Mouse (Mus musculus) retina, postnatal 1 day (tissue): ENCODE measurements around the gene Dpp4.

Source experiments
- DNase-seq: peaks from one replicate; pipeline ENCODE4 v3.0.0-alpha.2; 2012

Gene Dpp4

DNA sequence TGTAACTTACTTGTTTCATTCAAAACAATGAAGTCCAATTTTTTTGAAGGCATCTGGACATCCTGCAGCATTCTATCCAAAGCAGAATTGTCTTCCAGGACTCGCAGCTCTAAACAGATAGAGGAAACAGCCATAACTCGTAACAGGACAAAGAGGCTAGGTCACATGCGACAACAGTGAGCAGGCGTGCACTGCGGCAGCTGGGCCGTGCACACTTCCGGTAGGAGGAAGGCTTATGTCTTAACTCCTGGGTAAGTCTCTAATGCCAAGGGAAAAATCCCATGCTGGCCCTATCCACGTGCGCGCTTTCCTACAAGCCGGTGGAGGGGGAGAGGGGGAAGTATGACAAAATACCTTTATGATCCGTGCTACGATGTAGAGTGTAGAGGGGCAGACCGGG is 55.4 kb downstream of the Dpp4 start:
- DNase-seq: peak; percentile 16

- DNase-seq: peak; percentile 31
Observed at GRCm38 (mm10) chr2:62355766-62356165, 56.3 kb downstream of the Dpp4 start.

- no peak for DNase-seq
Observed at GRCm38 (mm10) chr2:62352035-62352434, 60.0 kb downstream of the Dpp4 start.

DNA sequence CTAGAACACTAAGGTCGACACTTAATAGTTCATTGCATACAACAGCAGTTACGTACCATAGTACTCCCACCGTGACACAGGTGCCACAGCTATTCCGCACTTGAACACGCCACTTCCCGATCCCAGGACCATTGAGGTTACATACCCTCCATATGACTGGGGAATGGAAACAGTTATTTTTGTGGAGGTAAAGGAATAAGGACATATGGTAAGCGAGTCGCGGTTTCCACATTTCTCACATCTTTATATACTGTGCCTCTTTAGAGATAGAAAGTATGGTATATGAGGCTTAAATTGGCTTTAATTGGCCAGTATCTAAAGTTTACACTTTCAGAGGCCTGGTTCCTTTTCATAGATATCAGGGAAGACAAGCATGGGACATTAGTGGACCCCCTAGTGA is 64.3 kb downstream of the Dpp4 start:
- DNase-seq: no peak

DNA sequence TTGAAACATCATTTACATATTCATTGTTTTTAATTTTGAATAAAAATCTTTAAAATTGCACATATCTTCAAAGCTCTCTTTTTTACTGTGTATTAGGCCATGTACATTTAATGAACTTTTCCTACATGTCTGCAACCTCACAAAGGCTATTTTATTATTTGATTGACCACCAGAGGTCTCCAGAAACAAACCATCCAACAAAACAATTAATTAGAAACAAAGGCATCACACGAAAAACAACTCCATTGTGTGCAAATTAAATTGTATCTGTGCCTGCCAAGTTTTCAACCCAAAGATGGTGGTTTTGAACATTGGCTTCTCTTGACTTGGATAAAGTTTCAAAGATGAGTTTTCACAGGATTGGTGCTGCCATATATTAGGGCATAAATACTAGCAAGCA is 65.3 kb downstream of the Dpp4 start:
- peak; percentile 60 for DNase-seq

GRCm38 (mm10) chr2:62344367-62344766 is 67.7 kb downstream of the Dpp4 start:
- peak; percentile 53 for DNase-seq

GRCm38 (mm10) chr2:62341734-62342128 is 70.3 kb downstream of the Dpp4 start:
- DNase-seq: peak; percentile 32

GRCm38 (mm10) chr2:62341061-62341733 is 70.8 kb downstream of the Dpp4 start:
- no peak for DNase-seq

DNA sequence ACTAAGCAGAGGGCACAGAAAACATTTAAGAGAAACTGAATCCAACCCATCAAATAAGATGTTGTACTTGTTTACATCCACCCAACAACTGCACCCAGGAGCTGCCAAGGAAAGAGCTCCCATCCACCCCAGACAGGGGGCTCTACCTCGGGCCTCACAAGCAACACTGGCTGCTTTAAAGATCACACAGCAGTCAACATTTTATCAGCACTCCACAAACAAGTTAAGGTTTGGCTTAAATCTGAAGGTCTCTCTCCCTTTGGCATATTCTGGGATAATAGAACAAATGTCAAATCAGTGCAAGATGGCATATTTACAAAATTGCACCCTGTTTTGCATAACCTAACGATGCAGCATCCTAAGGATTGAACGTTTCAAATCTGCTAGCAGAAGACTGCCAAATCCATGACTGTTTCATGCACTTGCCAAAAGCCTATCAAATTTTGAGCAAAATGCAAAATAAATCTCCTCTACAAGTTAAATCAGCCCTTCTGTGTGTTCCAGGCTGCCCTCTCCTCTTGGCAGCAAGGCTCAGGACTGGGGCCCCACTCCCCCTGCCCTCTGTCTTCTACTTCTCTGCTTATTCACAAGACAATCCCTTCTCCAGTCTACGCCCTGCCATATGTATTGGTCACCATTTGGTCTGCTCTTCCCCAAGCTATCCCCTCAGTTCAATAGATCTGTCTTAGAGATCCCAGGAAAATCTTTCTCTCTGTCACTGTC is 72.6 kb downstream of the Dpp4 start:
- no peak for DNase-seq

DNA sequence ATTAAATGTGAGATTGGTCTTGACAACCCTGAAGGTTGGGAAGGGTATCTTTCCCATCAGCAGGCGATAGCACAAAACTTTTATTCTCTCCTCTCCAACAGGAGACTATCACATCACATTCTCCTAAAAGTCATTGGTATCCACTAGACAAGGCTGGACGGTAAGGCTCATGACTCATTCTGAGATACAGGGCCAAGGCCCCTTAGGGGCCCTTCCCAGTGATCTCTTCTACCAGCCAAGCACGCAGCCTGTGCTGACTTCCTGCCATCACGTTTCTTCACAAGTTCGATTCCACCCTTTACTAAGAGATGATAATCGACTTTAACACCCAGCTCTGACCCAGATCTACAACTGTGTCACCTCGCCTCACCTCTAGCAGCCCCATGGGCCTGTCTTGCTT is 74.9 kb downstream of the Dpp4 start:
- DNase-seq: no peak

DNA sequence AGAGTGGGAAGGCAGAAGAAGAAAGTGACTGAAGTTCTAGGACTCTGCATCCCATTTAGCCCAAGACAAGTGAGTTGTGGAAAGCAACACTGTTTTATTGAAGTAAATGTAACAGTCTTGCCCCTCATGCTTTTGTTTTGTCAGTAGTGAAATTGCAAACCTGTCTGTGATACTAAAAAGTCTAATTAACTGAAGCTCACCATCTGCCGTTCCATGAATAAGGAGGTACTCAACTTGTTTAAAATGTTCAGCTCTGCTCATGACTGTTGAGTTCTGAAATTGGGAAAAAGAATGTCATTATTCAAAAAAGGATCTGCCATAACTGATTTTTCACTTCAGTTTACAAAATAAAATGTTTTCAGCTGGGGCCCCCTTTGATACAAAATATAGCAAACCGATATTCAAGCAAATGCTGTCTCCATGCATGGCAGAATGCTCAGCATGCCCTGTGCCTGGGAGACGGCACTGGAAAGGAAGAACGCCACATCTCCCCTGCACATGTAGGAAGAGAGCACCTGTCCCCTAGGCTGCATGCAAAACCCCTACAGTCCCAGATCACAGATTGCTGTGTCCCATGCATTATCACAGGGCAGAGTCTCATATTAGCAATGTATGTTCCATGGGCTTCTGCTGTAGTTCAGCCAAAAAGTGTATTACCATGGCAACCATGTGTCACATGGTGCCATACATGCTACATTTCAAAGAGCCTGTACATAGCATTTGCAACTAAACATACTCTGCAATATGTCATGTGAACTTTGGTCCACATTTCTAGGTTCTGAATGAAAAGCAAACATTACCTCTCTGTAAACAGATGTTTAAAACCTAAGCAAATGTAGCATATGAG is 77.4 kb downstream of the Dpp4 start:
- no peak for DNase-seq

- DNase-seq: no peak
Observed at GRCm38 (mm10) chr2:62332465-62332864, 79.6 kb downstream of the Dpp4 start.

GRCm38 (mm10) chr2:62331913-62332312 is 80.1 kb downstream of the Dpp4 start:
- DNase-seq: no peak

GRCm38 (mm10) chr2:62325388-62325787 is 86.6 kb downstream of the Dpp4 start:
- DNase-seq: no peak

DNA sequence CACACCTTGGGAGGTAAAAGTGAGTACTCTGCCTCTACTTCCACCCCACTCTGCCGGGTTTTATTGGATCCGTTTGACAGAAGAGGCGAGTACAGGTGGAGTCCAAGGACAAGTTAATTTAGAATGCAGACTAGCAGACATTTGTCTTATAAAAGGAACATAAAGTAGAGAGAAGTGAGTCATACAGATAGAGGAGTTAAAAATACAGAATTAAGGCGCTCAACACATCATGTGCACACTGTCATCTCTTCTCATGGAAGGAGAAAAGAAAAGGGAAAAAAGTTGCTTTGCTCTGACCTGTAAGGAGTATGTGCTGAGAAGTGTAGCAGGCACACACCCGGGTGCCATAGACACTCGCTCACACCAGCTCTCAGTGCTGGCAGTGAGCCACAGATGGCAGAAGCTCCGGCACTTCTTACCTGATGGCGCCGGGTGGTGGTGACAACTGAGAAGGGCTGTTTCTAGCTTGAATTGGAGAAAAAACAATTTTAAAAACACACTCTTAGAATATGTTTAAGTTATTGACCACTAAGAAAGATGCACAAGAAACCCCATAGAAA is 88.9 kb downstream of the Dpp4 start:
- no peak for DNase-seq

GRCm38 (mm10) chr2:62319489-62319888 is 92.5 kb downstream of the Dpp4 start:
- DNase-seq: no peak

GRCm38 (mm10) chr2:62316930-62317329 is 95.1 kb downstream of the Dpp4 start:
- no peak for DNase-seq

DNA sequence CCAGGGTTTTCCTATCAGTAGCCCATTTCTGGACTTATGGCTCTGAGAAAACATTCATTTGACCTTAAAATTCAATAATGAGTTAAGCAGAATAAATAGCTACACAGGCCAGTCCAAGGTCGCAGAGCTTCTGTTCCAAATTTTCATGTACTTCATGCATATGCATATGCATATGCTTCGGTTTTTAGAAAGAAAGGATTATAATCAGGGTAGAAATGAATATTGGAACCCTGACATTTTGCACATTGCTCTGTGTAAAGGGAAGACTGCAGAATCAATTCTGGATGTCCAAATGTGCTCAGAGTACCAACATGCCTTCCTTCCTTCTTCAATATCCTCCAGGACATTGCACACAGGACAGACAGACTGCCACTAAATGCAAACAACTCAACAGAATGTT is 104.6 kb downstream of the Dpp4 start:
- no peak for DNase-seq

DNA sequence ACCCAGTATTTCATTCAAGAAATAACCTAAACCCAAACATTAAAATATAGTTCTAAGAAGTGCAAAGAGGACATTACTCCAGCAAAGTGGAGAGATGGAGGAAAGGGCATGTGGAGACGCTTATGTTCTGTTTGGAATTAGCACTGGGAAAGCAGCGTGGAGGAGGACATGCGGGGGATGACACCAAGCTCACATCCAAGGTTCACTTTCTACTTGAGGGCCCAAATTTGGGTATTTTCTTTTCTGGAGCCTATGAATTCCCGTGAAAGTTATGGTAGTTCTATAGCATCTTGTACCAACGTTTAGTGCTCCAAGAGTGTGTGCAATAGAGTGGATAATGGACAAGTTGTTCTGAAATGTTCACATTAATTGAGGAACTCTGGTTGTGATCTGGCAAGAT is 105.1 kb downstream of the Dpp4 start:
- DNase-seq: no peak

DNA sequence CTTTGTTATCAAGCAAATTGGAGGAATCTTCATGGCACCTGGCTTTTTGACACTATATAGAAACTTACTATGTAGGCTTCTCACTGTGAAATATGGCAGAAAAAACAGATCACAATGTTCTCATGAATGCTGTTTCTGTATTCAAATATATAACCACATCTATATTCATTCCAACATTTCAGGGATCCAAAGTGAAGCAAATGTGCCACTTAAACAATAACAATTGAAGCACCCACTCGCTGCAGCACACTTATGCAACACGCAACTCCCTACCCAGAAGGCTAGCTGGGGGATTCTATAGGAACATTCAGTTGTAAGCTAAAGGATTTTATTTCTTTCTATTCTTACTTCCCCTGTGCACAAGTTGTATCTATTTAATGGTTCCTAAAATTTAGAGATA is 110.3 kb downstream of the Dpp4 start:
- DNase-seq: no peak

DNA sequence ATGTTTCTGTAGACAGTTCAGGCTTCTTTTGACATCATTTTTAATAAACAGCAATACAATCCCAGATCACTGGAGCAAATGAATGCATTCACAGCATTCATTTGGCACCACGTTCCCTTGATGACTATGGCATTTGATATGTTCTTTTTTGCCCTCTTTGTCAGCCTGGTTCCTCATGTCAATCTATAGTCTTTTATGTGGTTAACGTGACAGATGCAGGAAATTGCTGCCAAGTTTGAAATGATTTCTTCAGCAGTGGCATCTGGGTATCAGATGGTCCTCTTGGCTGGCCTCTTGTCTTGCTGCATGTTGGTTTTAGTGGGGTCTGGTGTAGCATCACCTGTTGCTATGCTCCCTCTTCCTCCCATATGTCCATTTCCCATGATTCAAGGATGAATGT is 118.2 kb downstream of the Dpp4 start:
- DNase-seq: no peak

GRCm38 (mm10) chr2:62287532-62287931 is 124.5 kb downstream of the Dpp4 start:
- DNase-seq: no peak

DNA sequence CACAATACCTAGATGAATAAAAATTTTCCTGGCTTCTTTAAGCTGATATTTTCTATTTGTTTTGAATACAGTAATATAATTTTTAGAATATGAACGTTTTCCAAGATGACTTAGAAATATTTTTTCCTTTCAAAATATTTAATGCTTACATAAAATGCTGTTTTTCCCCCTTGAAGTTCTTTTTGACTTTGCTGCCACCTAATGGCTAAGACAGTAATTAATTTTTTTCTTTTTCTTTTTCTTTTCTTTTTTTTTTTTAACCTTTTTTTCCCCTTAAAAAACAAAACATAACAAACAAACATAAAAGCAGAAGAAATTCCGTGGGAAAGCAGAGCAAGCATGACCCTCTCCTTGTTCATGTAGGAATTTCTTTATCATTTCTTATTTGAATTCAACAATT is 126.2 kb downstream of the Dpp4 start:
- no peak for DNase-seq

DNA sequence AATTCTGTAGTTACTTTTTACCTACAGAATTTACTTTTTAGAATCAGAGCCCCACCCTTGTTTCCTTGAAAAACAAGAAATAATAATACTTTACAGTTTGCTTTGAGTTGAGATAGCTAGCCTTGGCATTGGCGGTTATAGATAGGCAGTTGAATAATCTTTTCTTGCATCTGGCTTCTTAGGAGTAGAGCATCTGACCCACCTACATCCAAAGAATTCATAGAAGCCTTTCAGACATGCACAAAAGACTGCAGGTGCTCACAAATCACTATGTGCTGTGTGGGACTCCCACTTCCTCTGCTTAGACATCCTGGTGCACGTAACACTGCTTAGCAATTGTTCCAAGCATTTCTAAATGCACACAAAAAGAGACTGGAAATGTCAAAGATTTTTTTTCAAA is 127.0 kb downstream of the Dpp4 start:
- DNase-seq: no peak
